Mouse (Mus musculus) gonadal fat pad, adult 2 months (tissue): ENCODE measurements at regions not wholly inside any gene's neighbourhood (a gene's known extent, or its start where the extent isn't known, plus 50 kb on each side); places are given as distances from the start of the nearest gene placed in this dataset.

Experiments used
- DNase-seq: peaks from one replicate; pipeline ENCODE4 v3.0.0-alpha.2; 2012; ENCODE audit warnings: low read depth

DNA sequence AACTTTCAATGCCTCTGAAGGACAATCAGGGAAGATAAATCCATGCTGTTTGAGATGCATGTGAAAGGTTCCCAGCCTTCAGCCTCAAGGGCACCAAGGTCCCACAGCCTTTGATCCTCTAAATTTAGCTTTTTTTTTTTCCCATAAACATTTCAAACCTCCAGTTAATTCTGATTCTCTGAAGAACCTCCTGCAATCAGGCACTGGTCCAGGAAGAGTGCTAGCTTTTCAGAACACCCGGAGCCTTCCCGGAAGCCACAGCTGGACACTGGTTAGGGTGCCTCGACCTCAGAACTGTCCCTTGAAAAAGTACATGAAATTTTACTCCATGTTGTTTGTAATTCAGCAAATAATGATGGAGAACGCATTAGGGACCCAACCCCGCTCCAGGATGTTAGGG lies 348.9 kb downstream of the Prdm2 start:
- no peak for DNase-seq

DNA sequence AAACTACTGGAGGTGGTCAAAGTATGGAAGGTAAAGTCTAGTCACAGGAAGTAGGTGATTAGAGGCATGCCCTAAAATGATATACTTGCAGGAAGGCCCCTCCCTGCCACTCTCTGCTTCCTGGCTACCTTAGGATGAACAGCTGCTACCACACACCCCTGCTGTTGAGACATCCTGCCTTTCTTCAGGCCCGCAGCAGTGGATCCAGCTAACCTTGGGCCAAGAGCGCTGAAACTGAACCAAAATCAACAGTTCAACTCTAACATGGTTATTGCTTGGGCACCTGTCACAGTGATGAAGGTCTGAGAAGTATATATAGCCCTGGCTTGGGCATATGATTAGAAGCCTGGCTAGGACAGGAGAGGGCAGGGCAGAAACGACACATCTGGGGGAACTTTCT lies 352.4 kb downstream of the Prdm2 start:
- DNase-seq, result no peak

DNA sequence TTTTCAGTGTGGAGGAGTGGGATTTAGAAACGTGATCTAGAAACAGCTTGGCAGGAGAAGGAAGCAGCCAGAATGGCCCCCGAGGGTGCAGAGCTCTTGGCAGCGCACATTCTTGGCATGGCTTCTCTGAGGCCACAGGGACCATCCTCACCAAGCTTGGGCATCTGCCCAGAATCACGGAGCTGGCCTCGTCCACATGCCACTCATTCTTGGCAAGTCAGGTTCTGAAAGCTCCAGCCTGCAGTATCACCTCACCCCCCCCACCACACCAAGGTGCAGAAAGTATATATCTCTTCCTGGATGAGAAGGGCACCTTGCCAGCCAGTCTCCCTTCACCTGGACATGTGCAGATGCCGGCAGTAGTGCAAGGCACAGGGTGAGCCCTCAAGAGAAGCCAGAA lies 356.2 kb downstream of the Prdm2 start:
- DNase-seq, result peak; percentile 10

DNA sequence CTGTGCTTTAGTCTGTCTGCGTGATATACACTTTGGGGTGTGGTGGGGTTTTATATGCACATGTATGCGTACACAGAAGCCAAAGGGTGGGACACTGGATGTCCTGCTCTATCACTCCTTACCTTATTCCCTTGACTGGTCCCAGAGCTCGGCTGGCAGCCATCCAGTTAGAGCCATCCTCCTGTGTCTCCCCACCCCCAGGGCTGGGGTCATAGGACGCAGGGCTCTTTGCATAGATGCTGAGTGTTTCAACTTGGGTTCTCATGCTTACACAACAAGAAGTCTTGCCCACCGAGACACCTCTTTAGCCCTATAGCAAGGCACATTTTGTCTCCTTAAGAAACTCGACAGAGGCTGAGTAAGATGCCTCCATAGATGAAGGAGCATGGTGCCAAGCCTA lies 357.2 kb downstream of the Prdm2 start:
- no peak for DNase-seq

DNA sequence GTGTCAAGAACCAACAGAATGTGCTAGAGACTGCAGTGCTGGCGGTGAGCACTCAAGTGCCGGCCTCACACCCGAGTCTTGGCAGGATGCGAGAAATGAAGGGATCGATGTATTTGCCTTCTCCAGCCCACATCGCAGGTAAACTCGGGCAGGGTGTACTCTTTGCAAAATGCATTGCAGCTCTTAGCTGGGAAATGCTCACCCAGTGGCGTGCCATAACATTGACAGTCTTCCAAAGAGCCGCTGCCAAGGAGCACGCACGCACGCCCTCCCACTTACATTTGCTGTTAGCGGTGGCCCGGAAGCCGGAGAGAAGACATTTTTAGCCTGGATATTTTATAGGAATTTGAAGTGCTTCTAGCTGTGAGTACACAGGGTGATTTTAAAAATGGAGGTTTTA lies 358.9 kb downstream of the Prdm2 start:
- no peak for DNase-seq

DNA sequence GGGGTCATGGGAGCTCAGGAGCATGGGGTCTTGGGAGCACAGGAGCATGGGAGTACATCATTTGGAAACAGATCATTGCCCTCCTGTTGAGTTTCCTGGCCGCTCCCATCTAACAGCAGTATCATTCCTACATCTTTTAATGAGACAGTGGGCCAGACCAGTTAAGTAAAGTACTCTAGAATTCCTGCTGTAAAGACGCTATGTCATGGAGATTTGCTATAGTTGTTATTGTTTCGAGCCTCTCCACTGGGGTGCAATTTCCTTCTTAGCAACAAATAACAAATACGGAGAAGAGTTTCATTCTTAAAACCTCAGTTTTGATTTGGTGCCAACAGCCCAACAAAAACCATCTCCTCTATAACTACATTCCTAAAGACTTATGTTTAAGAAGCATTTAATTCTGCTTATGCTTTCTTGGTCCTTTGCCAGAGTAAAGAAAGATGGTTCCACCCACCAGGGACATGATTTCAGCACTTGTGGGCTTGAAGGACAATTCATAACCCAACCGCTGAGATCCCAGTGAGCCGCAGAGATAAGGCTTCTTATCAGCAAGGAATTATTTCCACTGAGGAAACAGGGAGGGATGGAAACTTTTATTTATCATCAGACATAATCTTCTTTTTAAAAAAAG lies 367.6 kb downstream of the Prdm2 start:
- DNase-seq, result no peak

DNA sequence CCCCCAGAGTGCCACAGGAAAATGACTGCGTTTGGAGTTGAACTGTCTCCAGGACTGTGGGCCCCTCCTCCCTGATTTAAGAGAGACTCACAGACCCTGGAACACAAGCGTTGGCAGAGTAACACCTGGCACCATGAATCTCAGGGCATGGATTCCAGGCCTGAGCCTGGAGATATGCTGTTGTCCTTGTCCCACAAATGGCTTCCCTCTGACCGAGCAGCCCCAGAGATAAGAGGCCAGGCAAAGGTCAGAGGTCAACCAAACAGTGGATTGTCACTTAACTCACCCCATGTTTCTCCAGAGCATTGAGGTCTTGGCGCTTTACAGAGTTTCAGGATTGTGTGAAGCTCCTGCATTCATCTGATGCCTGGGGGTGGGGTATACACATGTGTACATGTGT lies 373.3 kb downstream of the Prdm2 start:
- DNase-seq, result no peak

DNA sequence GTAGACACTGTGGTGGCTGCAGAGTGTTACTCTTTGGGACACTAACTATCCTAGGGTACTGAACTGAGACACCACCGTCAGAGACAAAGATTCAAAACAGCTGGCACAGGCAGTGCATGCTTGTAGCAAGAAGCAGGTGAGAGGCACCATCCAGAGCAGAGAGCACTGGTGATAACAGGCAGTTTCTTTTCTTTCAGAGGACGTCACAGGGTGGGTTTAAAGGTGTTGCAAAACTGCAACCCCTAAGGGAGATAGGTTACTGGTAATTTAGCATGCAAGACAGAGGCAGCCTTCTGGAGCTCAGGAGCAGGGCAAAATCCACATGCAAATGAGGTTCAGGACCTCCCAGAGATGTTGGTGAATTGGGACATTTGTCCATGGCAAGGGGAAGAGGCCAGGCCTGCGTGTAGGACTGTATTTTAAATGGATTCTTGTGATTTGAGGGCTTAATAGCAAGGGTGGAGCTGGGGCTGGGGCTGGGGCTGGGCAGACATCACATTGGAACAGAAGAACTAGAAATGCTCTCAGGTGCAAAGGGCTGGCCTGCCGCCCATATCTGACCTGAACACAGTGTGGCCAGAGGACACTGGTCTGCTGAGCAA lies 374.3 kb downstream of the Prdm2 start:
- no peak for DNase-seq

DNA sequence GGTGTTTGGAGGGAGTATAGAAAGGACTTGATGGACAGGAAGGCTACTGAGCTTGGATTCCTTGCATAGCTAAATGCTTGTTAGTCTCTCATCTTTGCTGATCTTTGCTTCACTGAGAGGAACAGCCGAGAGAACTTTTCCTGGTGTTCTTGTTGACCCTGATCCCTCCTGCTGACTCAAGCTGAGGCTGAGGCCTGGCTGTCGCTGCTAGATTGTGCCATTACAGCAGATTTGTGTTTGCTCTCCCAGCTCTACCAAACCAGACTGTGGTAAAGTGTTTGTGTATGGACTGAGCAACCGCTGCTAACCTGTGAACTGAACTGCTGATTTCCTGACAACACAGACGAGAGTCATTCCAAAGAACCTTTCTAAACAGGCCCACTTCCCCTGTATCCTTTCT lies 375.2 kb downstream of the Prdm2 start:
- DNase-seq, result no peak

DNA sequence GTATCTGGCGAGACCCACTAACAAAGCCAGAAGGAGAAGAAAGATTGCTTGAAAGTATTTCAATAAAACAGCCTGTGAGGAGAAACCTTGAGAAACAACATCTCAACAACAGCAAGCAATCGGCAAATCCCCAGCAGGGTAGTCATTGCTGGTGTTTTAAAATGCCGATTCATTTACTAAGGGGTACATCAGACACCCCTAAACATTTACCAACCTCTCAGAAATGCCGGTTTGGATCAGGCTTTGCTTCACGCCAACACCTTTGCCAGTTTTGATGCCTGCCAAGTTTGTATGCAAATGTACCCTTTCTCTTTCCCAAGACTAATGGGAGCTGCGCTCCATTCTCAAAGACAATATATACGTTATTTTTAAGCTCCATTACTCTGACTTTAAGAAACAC lies 383.1 kb downstream of the Prdm2 start:
- no peak for DNase-seq

DNA sequence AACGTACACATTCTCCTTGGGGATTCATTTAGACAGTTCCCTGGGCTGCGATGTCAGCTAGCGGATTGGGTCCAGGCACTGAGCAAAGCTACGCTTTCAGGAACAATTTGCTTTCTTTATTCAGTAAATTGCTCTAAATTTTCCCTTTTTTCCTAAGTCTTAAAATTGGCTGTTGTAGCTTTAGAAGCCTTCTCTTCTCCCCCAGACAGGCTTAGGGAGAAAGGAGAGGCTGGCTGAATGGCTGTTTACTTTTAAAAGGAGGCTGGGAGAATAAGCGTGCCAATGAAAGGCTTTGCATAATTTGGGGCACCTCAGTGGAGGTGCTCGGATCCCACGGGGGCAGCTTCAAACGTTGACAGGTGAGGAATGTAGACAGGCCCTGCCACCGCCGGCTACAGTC lies 383.8 kb downstream of the Prdm2 start:
- no peak for DNase-seq

DNA sequence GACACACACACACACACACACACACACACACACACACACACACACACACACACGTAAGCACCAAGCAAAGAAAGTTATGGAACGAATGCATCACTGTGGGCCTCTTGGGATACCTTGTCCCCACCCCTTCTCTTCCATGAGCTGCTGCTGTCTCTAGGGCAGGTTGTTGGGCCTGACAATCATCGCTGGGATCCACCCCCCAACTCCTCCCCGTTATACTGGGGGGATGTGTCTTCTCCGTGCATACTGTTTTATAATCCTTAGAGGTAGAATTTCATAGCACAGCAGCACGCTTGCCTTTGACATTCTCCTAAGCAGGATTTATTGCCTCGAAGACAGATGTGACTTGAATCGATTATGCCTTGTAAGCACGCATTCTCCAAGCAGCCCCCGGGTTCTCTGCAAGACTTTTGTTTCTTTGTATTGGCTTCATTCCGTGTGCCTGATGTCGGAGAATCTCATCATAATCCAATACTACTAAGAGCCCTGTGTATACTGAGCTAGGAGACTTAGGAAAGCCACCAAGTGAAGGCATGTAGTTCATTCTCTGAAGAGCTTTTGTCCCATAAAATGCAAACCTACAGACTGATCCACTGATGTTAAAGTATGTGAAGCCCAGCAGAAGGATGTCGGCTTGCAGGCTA lies 386.4 kb downstream of the Prdm2 start:
- no peak for DNase-seq

DNA sequence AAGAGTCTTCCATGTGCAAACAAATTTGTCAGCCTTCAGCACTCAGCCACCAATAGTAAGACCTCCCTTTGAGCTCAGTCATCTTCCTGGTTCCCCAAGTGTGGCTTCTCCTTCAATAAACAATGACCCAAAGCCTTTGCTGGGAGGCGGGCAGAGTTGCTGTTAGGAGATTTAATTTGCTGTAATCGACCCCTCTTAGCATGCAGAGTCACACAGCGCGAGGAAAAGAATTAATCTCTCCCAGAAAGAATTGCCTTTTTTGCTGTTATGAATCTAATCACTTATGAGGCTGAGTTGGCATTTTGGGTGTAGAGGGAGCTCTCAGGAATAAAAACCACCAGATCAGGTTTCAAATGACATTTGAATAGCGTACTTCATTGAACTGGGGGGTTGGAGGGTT lies 387.0 kb downstream of the Prdm2 start:
- DNase-seq, result no peak

DNA sequence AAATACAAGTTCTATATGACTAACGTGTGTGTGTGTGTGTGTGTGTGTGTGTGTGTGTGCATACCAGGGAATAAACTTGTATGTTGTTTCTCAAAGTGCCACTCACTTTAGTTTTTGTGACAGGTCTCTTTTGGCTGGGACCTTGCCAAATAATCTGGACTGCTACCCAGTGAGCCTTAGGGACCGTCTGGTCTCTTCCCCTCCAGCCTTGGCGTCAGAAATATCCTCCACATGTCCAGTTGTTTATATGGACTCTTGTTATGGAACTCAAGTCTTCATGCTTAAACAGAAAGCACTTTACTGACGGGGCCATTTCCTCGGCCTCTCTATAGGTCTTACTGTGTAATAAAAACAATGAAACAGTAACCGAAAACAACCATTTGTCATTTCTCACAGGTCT lies 394.4 kb downstream of the Prdm2 start:
- no peak for DNase-seq

DNA sequence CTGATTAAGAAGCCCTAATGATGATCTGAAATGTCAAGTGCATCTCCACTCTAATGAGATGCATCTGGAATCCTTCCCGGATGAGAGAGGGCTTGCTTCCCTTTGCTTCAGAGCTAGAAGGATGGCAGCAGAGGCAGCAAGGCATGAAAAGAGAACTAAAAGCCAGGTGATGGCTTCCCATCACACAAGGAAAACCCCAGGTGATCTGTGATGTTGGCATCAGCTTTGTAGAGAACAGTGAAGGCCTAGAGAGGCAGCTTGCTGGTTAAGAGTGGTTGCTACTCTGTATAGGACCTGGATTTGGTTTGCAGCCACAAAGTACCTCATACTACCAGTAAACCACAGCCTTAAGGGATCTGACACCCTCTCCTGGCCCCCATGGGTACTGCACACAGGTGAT lies 395.8 kb downstream of the Prdm2 start:
- no peak for DNase-seq

DNA sequence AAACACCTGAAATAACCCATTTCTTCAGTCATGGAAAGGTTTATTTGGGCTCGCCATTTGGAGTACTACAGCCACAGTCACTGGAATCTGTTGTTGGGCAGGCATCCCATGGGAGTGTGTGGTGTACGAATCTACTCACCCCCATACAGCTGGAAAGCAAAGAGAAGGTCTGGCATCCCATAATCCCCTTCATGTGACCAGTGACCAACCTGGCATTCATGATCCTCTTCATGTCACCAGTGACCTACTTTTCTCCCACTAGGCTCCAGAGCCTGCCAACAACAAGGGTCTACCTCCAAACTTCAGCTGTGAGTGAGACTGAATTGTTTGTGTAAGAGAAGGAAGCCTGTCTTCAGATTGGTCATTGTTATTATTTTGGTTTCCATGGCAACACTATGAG lies 409.0 kb downstream of the Prdm2 start:
- DNase-seq, result no peak

DNA sequence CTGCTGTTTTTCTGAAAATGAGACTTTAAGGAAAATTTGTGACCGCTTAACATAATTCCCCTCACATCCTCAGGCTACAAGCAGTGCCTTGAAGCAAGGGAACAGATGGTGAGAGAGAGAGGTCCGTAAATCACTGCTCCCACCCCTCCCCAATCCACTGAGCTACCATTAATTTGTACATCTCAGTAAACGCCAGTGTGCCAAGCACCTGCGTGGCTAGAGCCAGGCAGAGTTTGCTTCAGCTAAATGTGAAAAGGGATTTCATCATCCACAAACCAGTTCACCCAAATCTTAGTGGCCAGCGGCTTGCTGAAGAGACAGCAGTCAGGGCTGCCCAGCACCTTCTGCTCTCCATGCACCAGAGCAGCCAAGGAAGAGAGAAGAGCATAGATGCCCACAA lies 413.5 kb downstream of the Prdm2 start:
- DNase-seq, result no peak

DNA sequence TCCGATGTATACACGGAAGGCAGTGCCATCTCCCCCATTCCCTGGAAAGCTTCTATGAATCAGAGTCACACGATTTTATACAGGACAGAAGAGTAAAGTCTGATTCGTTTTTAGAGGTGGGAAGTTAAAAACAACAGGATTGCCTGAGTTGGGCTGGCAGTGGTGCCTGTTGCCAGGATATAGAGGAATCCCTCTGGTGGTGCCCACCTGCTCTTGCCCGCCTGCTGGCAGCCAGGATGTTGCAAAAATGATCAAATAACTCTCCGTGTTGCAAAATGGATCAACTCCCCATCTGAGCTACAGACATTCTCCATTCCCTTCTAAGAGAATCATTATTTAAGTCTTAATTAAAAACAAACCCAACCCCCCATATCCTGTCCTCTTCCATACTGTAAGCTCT lies 414.0 kb downstream of the Prdm2 start:
- no peak for DNase-seq

DNA sequence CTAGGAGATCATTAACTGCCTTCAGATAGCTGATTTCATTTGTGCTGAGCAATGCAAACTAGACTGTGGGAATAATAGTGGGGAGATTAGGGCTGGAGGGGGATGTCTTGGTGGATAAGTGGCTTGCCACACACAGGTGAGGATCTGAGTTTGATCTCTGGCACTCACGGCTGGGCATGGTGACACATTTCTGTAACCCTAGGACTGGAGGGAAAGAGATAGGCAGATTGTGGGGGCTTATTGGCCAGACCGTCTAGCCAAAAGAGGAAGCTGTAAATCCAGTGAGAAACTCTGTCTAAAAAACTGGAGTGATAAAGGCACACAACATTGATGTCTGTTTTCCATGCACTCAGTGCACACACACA lies 420.2 kb downstream of the Prdm2 start:
- DNase-seq, result no peak

DNA sequence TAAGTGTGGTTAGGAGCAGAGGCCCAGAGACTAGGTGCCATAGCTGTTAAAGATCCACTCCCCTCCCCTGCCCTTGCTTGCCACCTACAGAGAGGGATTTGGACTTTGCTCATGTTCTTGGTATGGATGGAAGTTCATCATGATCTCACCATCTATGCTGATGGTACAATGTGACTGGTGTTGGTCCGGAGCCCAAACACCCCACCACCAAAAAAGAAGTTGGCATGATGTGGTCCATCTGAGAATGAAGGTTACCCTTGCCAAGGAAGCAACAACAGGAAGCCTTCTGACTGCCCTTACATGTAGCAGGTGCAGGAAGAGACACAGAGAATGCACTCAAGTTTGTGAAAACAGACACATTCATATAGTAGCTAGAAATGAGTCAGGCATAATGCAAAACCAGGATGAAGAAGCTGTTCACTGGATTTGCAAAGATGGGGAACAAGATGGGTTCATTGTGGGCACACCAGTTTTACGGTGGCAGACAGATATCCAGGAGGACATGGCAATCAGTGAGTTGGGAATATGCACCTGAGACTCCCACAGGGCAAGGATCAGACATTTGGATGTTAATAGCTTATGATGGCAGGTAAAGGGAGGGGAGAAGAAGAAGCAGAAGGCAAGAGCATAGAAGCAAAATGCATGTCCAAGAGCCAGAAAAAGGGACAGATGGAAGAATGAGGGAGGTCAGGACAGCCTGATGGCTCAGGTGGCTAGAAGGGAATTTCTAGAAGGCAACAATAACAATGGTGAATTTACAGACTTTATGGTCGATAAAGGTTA lies 420.8 kb downstream of the Prdm2 start:
- no peak for DNase-seq

DNA sequence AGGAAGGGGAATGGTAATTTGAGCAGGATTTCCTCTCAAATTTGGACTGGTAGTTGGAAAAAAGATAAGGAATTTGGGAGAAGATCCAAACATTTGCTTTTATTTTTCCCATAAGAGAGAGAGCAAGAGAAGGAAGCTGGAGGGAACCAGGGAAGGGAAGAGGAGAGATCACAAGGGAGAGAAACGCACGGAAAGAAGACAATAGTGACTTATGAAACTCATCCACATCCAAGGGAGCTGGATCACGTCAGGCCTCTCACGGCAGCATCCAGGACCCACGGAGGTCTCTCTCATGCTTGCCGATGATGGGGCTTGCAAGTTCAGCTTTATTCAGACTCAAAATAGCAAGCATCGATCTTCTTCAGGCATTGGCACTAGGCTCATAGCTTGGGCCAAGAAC lies 423.7 kb downstream of the Prdm2 start:
- no peak for DNase-seq

DNA sequence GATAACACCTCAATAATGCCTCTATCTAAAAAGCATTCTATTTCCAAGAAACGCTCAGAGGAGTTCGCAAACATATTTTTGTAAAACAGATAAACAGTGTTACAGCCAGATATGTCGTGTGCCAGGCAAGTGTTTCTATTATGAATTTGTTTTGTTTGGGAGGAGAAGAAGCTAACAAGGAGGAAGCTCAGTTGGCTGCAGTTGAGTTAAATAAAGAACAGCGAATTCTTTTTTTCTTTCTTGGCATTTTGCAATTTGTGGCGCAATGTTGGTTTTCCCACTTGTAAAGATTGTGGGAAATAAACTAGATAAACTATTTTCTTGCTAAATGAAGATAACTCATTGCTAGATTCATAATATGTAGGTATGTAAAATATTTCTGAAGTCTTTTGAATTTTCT lies 427.4 kb downstream of the Prdm2 start:
- DNase-seq, result no peak
